Mouse (Mus musculus) CH12F3 (cell line): ENCODE results near the gene Prkg2.

Source experiments
- in situ Hi-C: fragments of 300-500 bp; cut with MboI; formaldehyde crosslinking; loops from 2 replicates; pipeline ENCODE4 v1.14.3; 2020; ENCODE audit warnings: low sequenced_read_pairs

Prkg2 gene

GRCm38 (mm10) chr5:98978316-98978715 lies 58.8 kb downstream of the Prkg2 start:
- in situ Hi-C loops: no loop called here

DNA sequence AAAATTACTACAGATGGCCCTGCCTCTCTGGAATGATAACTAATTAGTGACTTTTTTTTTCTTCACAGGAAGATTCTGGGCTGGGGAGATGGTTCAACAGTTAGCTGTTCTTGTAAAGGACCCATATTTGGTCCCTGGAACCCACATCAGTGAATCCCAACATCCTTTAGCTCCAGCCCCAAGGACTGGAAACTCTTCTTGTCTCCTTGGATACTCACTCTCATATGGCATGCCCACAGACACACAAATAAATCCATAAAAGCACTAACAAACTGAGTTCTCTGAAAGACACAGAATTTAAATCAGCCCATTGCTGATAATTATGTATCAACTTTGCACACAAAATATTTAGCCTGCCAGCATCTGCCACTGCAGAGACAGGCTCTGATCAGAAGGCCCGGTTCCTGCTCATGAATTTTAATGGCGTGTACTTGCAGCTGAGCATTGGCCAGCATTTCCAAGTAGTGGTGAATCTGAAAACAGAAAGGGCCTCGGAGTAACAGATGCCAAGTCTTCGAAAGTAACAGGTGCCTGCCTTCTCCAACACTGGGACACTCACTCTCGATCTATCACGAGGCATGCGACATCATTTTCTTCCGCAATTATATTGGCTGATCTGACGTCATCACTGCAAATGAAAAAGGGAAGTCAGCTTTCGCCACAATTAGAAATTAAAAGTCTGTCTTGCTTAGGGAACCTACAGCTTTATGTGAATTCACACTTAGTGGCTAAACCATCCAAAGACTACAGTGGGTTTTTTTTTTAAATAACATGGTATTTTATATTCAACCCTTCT lies 61.1 kb downstream of the Prkg2 start:
- in situ Hi-C loops: no loop called here

- in situ Hi-C loops: no loop called here
Measured at GRCm38 (mm10) chr5:98966679-98967078, 70.5 kb downstream of the Prkg2 start.

GRCm38 (mm10) chr5:98965139-98965538 lies 72.0 kb downstream of the Prkg2 start:
- in situ Hi-C loops: no loop called here

DNA sequence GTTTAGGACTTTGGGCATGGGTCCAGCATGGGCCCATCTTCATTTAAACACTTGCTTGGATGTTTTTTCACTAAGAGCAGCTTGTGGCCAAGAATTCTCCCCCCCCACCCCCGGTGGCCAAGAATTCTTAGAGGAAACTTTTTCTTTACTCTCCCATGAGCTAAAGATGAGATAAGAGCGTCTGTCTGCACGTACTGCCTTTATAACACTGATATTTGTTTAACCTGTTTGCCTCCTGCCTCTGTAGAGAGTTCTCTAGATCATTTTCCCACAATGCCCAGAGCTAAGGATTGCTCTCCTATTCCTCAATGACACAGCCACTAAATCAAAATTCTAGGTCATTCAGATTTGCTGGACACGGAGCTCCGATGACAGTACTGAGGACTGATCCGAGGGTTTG lies 72.8 kb downstream of the Prkg2 start:
- in situ Hi-C loops: no loop called here

GRCm38 (mm10) chr5:98962472-98962871 lies 74.7 kb downstream of the Prkg2 start:
- in situ Hi-C loops: no loop called here

- in situ Hi-C loops: no loop called here
Measured at GRCm38 (mm10) chr5:98955576-98955975, 81.6 kb downstream of the Prkg2 start.

DNA sequence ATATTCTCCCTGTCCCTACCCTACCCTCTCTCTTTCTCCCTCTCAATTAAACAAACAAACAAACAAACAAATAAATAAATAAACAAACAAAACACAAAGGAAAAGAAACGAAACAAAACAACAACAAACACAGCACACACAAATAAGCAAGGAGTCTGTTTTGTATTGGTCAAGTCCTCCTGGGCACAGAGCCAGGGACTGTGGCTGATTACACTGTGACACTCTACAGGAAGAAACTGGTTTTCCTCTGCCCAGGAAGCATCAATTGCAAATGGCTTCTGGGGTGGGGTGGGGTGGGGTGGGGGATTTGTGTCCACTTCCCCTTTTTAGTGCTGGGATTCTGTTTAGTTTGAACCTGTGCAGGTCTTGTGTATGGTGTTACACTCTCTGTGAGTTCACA lies 83.8 kb downstream of the Prkg2 start:
- in situ Hi-C loops: no loop called here

- in situ Hi-C loops: no loop called here
Measured at GRCm38 (mm10) chr5:98951566-98951965, 85.6 kb downstream of the Prkg2 start.

DNA sequence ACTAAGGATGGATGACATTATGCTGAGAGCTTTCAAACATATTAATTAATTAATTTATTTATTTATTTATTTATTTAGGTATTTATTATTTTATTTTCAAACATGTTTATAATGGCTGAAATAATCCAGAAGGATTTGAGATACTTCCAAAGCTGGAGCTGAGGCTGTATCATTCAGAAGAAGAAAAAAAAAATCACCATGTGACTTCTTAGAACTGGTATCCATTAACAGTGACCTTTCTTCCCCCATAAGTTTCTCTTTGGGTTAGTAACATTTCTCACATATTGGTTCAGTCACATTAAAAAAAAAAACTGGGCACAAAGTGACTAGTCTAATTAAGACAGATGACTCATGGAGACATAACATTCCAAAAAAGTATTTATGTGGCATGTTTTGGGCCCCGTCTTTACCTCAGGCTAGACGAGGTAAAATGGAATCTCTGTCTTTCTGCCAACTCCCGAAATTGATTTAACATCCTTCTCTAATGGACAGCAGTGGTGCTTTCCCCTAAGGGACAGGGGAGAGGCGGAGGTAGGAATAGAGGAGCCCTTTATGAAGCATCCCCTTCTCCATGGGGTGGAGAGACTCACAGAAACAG lies 86.6 kb downstream of the Prkg2 start:
- in situ Hi-C loops: no loop called here

GRCm38 (mm10) chr5:98949784-98950183 lies 87.4 kb downstream of the Prkg2 start:
- in situ Hi-C loops: no loop called here

DNA sequence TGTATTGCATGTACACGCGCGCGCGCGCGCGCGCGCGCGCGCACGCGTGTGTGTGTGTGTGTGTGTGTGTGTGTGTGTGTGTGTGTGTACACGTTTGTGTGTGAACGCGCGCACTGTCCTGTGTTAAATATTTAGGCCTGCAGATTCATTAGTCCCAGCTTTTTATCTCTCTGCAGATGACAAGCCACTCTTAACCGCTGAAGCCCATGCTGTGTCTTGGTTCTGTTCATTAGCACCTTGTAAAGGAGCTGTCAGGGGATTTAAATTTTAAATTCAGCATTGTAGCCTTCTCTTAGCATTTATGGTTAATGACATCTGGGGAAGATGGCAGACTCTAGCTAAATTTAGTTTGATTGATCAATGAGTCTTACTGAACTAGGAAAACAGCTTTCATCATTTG lies 90.5 kb downstream of the Prkg2 start:
- in situ Hi-C loops: no loop called here

DNA sequence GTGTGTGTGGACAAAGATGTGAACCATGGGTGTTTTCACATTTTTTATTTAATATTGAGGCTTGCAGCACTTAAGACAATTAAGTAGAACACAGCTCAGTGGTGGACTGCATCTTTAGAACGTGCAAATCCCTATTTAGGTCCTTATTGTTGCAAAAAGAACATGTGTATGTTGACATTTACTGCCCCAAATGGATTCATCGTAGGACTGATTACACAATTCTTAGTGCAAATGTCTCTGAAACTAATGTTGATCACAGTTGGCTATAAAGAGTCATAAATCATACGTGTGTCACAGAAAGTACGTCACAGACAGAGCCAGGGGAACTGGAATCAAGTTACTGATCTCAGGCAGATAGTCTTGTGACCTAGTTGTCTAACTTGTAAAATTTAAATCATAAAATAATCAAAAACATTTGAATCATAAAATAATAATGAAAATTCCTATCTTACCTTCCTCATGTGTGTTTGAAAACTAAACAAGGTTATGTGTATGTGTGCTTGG lies 91.0 kb downstream of the Prkg2 start:
- in situ Hi-C loops: no loop called here

DNA sequence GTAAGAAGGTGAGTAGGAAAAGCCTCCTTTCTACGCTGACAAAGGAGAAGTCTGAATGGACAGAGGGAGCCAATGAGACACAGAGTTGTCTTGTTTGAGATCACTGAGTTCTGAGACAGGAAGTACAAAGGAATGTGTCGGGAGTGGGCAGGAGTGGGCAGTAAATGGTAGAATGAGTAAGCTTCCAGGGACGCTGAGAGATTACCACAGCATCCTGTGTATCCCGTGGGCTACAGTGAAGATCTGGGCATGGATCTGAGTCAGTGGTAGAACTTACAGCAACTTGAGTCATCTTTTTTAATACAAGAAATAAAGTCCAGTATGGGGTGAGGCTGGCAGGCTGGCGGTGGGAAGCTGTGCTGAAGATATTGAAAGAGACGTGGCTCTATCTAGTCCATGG lies 93.4 kb downstream of the Prkg2 start:
- in situ Hi-C loops: no loop called here

DNA sequence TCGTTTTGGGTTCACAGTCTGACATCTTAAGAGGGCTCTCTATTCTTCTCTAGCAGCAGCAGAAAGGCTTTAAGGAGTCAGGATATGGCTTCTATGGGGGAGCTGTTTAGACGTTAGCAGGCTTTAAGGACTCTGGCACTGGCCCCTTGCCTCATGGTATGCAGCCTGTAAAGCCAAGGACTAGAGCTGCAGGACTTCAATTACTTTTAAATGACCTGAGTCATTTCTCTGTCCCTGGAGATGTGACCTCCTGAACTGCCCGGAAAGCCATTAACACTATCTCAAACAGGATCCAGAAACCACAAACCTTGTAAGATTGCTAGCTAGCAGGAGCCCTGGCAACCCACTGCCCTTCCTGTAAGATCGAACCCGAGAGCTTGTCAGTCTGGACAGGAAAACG lies 96.4 kb downstream of the Prkg2 start:
- in situ Hi-C loops: no loop called here

DNA sequence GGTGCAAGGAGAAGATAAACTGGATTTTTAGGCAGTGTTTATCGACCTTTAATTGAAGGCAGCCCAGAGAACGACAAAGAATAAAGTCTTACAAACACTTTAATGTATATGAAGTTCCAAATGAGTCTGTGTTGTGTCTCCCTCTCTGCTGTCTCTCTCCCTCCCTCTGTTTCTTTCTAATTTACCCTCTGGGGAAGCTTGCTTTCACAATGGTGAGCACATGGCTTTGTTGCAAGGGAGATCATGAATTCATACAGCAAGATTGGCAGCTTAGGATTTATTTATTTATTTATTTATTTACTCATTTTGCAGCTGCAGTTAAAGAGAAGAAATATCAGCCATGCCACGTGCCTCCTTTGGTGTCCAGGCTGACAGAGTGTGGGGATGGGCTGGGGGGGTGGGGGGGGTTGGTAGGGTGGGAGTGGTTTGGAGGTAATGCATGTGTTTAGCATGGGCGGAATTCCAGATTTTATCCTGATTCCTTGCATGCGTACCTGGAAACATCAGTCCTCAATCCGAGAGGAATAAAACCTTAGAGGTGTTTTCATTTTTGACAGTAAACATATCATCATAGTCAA lies 97.4 kb downstream of the Prkg2 start:
- in situ Hi-C loops: no loop called here

DNA sequence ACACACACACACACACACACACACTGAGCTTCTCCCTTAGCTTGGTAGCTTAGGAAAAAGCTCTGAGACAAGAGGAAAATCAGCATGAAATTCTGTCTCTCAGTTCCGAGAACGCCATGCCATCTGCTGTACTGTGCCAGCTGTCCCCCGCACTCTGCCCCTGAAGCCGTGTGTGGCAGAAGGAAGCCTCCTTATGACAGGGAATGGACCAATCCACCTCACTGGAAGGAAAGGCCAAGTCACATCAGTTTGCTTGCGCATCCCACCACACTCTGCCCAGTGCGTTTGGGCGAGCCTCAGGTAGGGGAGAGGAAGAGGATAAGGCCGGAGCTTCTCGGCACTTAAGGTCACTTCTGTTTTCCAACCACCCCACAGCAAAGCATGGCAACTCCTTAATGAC lies 98.0 kb downstream of the Prkg2 start:
- in situ Hi-C loops: no loop called here

DNA sequence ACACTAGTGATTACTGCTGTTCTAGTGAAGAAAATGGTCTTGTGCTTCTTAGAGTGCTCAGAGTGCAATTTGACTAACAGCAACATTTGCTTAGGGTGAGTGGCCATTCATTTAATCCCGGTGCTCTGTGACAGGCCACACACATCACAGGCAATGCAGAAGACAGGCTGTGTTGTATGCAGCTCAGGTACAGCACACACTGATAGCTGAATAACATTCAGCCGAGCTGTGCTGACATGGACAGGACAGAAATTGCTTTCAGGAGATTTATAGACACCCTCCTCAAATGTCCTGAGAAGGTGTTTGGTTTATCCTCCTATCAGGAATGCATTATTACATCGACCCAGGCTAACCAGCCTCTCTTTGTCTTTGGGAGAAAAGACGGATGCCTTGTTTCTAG lies 99.3 kb downstream of the Prkg2 start:
- in situ Hi-C loops: no loop called here

- in situ Hi-C loops: no loop called here
Measured at GRCm38 (mm10) chr5:98936650-98937049, 100.5 kb downstream of the Prkg2 start.

- in situ Hi-C loops: no loop called here
Measured at GRCm38 (mm10) chr5:98935930-98936329, 101.2 kb downstream of the Prkg2 start.

- in situ Hi-C loops: no loop called here
Measured at GRCm38 (mm10) chr5:98922921-98923320, 114.2 kb downstream of the Prkg2 start.

- in situ Hi-C loops: no loop called here
Measured at GRCm38 (mm10) chr5:98921608-98922007, 115.5 kb downstream of the Prkg2 start.
